Mouse (Mus musculus): Measurements from ENCODE around the gene Ffar1. TPM values are rescaled to one million over a fixed set of nuclear protein-coding genes. Genes with fewer than 3 reads are reported as not detected.

Ffar1 gene
- polyA plus RNA-seq, 1 experiment, result not detected

GRCm38 (mm10) chr7:30823675-30824074 is 37.7 kb downstream of the Ffar1 start, which contains the start of gene Ffar2:
Gene Ffar2 (minus strand): TSS chr7:30823775.
- no peak for TF ChIP-seq E2F4 (IDR thresholded peaks at IDR 0.05; ENCODE audit: insufficient read depth)
- TF ChIP-seq REST (IDR thresholded peaks at IDR 0.05; ENCODE audit: insufficient read depth, insufficient read length), result no peak
- TF ChIP-seq POLR2AphosphoS2 (IDR thresholded peaks at IDR 0.05; ENCODE audit: insufficient read length, low read depth), result no peak
- TF ChIP-seq MYOD1 (IDR thresholded peaks at IDR 0.05; ENCODE audit: control insufficient read depth in 1 of 3, insufficient read length in 2 of 3, low read depth in 2 of 3), result no peak
- TF ChIP-seq MAX (IDR thresholded peaks at IDR 0.05; ENCODE audit: low read depth), result no peak
- no peak for TF ChIP-seq MYOG (IDR thresholded peaks at IDR 0.05; ENCODE audit: control insufficient read depth in 1 of 3, insufficient read depth in 1 of 3, insufficient read length in 2 of 3, low read depth in 2 of 3)
- no peak for TF ChIP-seq TCF3 (IDR thresholded peaks at IDR 0.05; ENCODE audit: insufficient read length, low read depth)
- TF ChIP-seq CEBPB (IDR thresholded peaks at IDR 0.05; ENCODE audit: insufficient read depth, poor library complexity, severe bottlenecking), result no peak
- no peak for TF ChIP-seq SRF (IDR thresholded peaks at IDR 0.05; ENCODE audit: control insufficient read depth, insufficient read length, low read depth)
- no peak for TF ChIP-seq TCF12 (IDR thresholded peaks at IDR 0.05; ENCODE audit: insufficient read depth, poor library complexity, severe bottlenecking)
- TF ChIP-seq USF1 (IDR thresholded peaks at IDR 0.05; ENCODE audit: low read depth), result no peak
- no peaks in the 10 kb centered on the region for H3K79me2 ChIP-seq (ENCODE audit: control insufficient read depth, insufficient read depth)
- peaks cover 22% of the 10 kb centered on the region for H3K27me3 ChIP-seq (ENCODE audit: control insufficient read depth, insufficient read depth, insufficient read length)
- no peak within 1 kb of the TSS for H3K4me2 ChIP-seq (ENCODE audit: low read depth)
- H3K4me3 ChIP-seq, result no peak within 1 kb of the TSS
- H3K36me3 ChIP-seq (ENCODE audit: control insufficient read depth, insufficient read depth), result no peaks in the 10 kb centered on the region
- no peak within 1 kb of the TSS for H3ac ChIP-seq (ENCODE audit: control insufficient read depth, insufficient read length)

- no peak overlapping the region for H3K4me3 ChIP-seq
- no peak overlapping the region for H3ac ChIP-seq (ENCODE audit: control insufficient read depth, insufficient read length)
- TF ChIP-seq TCF3 (IDR thresholded peaks at IDR 0.05; ENCODE audit: insufficient read length, low read depth) (no peak), MYOG (IDR thresholded peaks at IDR 0.05; ENCODE audit: control insufficient read depth in 1 of 3, insufficient read depth in 1 of 3, insufficient read length in 2 of 3, low read depth in 2 of 3) (no peak), SRF (IDR thresholded peaks at IDR 0.05; ENCODE audit: control insufficient read depth, insufficient read length, low read depth) (no peak), E2F4 (IDR thresholded peaks at IDR 0.05; ENCODE audit: insufficient read depth) (no peak), CEBPB (IDR thresholded peaks at IDR 0.05; ENCODE audit: insufficient read depth, poor library complexity, severe bottlenecking) (no peak), POLR2AphosphoS2 (IDR thresholded peaks at IDR 0.05; ENCODE audit: insufficient read length, low read depth) (no peak), MAX (IDR thresholded peaks at IDR 0.05; ENCODE audit: low read depth) (no peak), REST (IDR thresholded peaks at IDR 0.05; ENCODE audit: insufficient read depth, insufficient read length) (no peak), MYOD1 (IDR thresholded peaks at IDR 0.05; ENCODE audit: control insufficient read depth in 1 of 3, insufficient read length in 2 of 3, low read depth in 2 of 3) (no peak), USF1 (IDR thresholded peaks at IDR 0.05; ENCODE audit: low read depth) (no peak), TCF12 (IDR thresholded peaks at IDR 0.05; ENCODE audit: insufficient read depth, poor library complexity, severe bottlenecking) (no peak), POLR2A (IDR thresholded peaks at IDR 0.05; ENCODE audit: insufficient read length, low read depth) (no peak)
- H3K79me2 ChIP-seq (ENCODE audit: control insufficient read depth, insufficient read depth), result no peaks in the 10 kb centered on the region
- no peaks in the 10 kb centered on the region for H3K36me3 ChIP-seq (ENCODE audit: control insufficient read depth, insufficient read depth)
- H3K4me2 ChIP-seq (ENCODE audit: low read depth), result no peak overlapping the region
- H3K27me3 ChIP-seq (ENCODE audit: control insufficient read depth, insufficient read depth, insufficient read length), result peaks cover 29% of the 10 kb centered on the region
These were observed 39.8 kb downstream of the Ffar1 start for GRCm38 (mm10) chr7:30821532-30821931.

GRCm38 (mm10) chr7:30820854-30821445 is 40.4 kb downstream of the Ffar1 start:
- Histone ChIP-seq H3K27me3 (ENCODE audit: control insufficient read depth, insufficient read depth, insufficient read length) (peaks cover 29% of the 10 kb centered on the region), H3K79me2 (ENCODE audit: control insufficient read depth, insufficient read depth) (no peaks in the 10 kb centered on the region), H3ac (ENCODE audit: control insufficient read depth, insufficient read length) (no peak overlapping the region), H3K4me3 (no peak overlapping the region), H3K4me2 (ENCODE audit: low read depth) (no peak overlapping the region), H3K36me3 (ENCODE audit: control insufficient read depth, insufficient read depth) (no peaks in the 10 kb centered on the region)
- TF ChIP-seq MYOD1 (IDR thresholded peaks at IDR 0.05; ENCODE audit: control insufficient read depth in 1 of 3, insufficient read length in 2 of 3, low read depth in 2 of 3) (no peak), POLR2AphosphoS2 (IDR thresholded peaks at IDR 0.05; ENCODE audit: insufficient read length, low read depth) (no peak), MYOG (IDR thresholded peaks at IDR 0.05; ENCODE audit: control insufficient read depth in 1 of 3, insufficient read depth in 1 of 3, insufficient read length in 2 of 3, low read depth in 2 of 3) (no peak), E2F4 (IDR thresholded peaks at IDR 0.05; ENCODE audit: insufficient read depth) (no peak), REST (IDR thresholded peaks at IDR 0.05; ENCODE audit: insufficient read depth, insufficient read length) (no peak), CEBPB (IDR thresholded peaks at IDR 0.05; ENCODE audit: insufficient read depth, poor library complexity, severe bottlenecking) (no peak), POLR2A (IDR thresholded peaks at IDR 0.05; ENCODE audit: insufficient read length, low read depth) (no peak), MAX (IDR thresholded peaks at IDR 0.05; ENCODE audit: low read depth) (no peak), TCF3 (IDR thresholded peaks at IDR 0.05; ENCODE audit: insufficient read length, low read depth) (no peak), USF1 (IDR thresholded peaks at IDR 0.05; ENCODE audit: low read depth) (no peak), TCF12 (IDR thresholded peaks at IDR 0.05; ENCODE audit: insufficient read depth, poor library complexity, severe bottlenecking) (no peak), SRF (IDR thresholded peaks at IDR 0.05; ENCODE audit: control insufficient read depth, insufficient read length, low read depth) (no peak)

GRCm38 (mm10) chr7:30820131-30820530 is 41.2 kb downstream of the Ffar1 start:
- Histone ChIP-seq H3K36me3 (ENCODE audit: control insufficient read depth, insufficient read depth) (no peaks in the 10 kb centered on the region), H3K79me2 (ENCODE audit: control insufficient read depth, insufficient read depth) (no peaks in the 10 kb centered on the region), H3K4me3 (no peak overlapping the region), H3K27me3 (ENCODE audit: control insufficient read depth, insufficient read depth, insufficient read length) (peaks cover 29% of the 10 kb centered on the region), H3K4me2 (ENCODE audit: low read depth) (no peak overlapping the region), H3ac (ENCODE audit: control insufficient read depth, insufficient read length) (no peak overlapping the region)
- TF ChIP-seq REST (IDR thresholded peaks at IDR 0.05; ENCODE audit: insufficient read depth, insufficient read length), result no peak
- TF ChIP-seq E2F4 (IDR thresholded peaks at IDR 0.05; ENCODE audit: insufficient read depth), result no peak
- no peak for TF ChIP-seq USF1 (IDR thresholded peaks at IDR 0.05; ENCODE audit: low read depth)
- TF ChIP-seq MYOG (IDR thresholded peaks at IDR 0.05; ENCODE audit: control insufficient read depth in 1 of 3, insufficient read depth in 1 of 3, insufficient read length in 2 of 3, low read depth in 2 of 3), result no peak
- no peak for TF ChIP-seq SRF (IDR thresholded peaks at IDR 0.05; ENCODE audit: control insufficient read depth, insufficient read length, low read depth)
